Mouse (Mus musculus) mature B cell (primary cell): ENCODE data around the gene Tmem108.

Experiments
- in situ Hi-C: fragments of 300-500 bp; cut with MboI; formaldehyde crosslinking; loops from 2 replicates; pipeline ENCODE4 v1.14.3; 2019

The Tmem108 gene

DNA sequence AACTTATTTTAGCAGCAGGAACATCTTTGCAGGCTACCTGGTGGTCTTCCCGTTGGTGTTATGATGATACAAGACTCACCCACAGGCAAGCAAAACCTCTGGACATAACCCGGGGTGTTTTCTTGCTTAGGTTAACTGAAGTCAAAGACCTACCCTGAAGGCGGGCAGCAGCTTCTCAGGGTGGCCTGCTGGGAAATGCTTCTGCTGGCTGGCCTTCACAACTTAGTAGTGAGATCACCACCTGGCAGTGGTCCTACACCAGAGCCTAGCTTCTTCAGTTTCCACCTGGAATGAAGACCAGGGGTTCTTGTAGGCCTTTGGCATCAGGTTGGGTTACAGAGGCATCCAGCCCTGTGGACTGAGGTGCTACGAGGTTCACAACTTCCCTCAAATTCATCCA, 169.7 kb downstream of the Tmem108 start:
- in situ Hi-C loops, result no loop called here

DNA sequence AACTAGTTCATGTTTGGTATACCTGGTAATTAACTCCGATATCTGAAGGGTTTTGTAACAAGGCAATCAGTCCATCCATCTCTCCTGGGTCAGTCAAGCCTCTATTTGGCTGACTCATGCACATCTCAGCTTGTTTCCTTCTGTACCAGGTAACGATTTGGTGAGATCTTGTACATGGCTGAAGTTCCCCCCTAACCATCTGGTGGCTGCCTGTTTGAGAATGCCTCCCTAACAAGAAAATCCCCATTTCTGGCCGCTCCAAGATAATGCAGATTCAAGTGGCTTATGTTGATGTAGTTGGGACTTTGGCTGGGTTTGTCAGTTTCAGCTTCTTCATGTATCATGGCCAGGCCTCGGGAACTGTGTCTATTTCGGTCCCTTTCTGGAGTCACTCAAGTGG, 170.8 kb downstream of the Tmem108 start:
- in situ Hi-C loops, result no loop called here

DNA sequence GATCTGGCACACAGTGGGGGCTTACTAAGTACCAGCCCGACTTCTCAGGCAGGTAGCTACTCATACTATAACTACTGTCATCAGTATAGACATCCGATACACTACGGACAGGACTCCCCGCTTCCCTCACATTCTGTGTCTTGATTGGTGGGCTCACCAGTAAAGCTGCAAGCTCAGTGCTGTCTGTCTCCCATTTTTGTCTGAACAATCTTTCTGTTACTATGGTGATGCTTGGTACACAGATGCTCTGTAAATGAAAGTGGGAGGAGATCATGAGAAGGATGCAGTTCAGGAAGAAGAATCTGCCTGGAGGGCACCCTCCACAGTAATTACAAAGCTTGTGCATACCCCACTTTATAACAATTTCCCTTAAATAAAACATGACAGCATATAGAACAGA, 176.8 kb downstream of the Tmem108 start:
- in situ Hi-C loops, result no loop called here

- in situ Hi-C loops, result no loop called here
These were observed 179.2 kb downstream of the Tmem108 start for GRCm38 (mm10) chr9:103582249-103582961.

GRCm38 (mm10) chr9:103580621-103581020, 181.0 kb downstream of the Tmem108 start:
- in situ Hi-C loops, result no loop called here

- in situ Hi-C loops, result no loop called here
These were observed 181.5 kb downstream of the Tmem108 start for GRCm38 (mm10) chr9:103580186-103580585.

- in situ Hi-C loops, result no loop called here
These were observed 182.1 kb downstream of the Tmem108 start for GRCm38 (mm10) chr9:103579411-103580026.

DNA sequence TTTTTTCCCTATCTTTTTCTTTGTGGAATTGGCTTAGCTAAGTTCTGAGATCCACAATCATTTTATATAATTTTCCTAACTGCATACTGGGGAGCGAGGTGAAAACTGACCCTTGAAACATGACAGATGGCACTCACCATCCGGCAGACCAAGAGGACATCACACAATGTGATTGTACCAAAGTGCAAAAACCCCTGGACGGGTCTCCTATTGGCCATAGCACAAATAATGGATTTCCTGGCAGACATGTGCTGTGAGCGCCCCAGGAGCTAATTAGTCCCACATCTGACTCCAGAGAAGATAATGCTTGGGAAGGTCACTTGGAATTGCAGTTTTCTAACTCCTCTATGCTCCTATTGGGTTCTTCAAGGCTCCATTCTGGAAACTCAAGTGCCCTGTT, 183.9 kb downstream of the Tmem108 start:
- in situ Hi-C loops, result no loop called here

- in situ Hi-C loops, result no loop called here
These were observed 184.5 kb downstream of the Tmem108 start for GRCm38 (mm10) chr9:103577181-103577580.

- in situ Hi-C loops, result no loop called here
These were observed 185.7 kb downstream of the Tmem108 start for GRCm38 (mm10) chr9:103575901-103576300.

GRCm38 (mm10) chr9:103573994-103574750, 187.5 kb downstream of the Tmem108 start:
- in situ Hi-C loops, result no loop called here

DNA sequence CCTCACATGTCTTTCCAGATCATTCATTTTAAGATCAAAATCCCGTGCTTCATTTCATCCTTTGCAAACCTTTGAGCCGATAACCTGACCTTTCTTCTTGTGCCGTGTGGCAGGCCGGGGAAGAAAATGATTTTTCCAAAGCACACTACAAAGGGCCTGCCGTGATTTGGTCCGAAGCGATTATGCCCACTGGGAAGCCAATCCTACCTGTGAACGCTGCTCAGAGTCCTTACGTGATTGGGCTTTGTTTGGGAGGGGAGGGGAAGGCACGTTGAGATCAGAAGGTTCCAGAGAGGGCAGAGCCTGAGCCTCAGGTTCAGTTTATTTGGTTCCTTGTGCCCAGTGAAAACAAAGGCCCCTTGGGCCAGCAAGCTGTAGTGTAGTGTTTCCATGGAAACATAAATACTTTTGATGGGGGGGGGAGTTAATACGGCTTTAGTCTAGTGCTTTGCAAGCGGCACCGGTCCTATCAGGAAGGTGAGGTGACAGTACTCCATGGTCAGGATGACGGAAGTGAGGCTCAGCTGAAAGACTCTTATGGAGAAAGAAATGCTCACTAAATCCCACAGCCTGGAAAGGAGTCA, 191.4 kb downstream of the Tmem108 start:
- in situ Hi-C loops, result no loop called here

GRCm38 (mm10) chr9:103568983-103569382, 192.7 kb downstream of the Tmem108 start:
- in situ Hi-C loops, result no loop called here

- in situ Hi-C loops, result no loop called here
These were observed 196.5 kb downstream of the Tmem108 start for GRCm38 (mm10) chr9:103565186-103565585.

DNA sequence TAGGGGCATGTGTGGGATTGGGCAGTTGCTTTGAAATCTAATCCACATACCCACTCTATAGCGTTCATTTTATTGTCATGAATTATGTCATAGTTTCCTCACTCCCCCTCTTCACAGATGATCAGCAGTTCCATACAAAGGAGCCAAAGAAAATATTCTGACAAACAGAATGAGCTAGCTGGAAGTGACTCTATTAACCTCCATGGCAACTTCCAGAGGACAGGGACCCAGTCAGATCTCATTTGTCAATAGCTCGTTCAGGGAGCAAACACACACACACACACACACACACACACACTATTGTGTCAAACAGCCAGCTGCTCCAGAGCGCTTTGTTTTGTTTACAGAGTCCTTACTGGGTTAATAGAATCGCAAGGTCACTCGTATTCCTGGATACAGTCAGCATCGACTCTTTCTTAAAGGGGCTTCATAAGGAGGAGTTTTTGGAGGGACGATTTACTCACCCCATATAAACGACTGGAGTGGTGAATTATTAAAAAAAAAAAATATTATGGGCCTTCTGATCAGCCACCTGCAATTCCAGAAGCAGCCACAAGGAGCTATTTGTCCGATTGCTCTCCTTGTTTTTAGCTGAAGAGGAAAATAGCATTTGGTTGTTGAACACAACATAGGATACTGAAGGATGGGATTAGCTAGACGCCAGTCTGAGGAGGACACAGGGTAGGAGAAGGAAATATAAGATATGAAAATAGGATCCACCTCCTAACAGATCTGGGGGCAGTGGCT, 197.6 kb downstream of the Tmem108 start:
- in situ Hi-C loops, result no loop called here

- in situ Hi-C loops, result no loop called here
These were observed 199.6 kb downstream of the Tmem108 start for GRCm38 (mm10) chr9:103562063-103562462.

DNA sequence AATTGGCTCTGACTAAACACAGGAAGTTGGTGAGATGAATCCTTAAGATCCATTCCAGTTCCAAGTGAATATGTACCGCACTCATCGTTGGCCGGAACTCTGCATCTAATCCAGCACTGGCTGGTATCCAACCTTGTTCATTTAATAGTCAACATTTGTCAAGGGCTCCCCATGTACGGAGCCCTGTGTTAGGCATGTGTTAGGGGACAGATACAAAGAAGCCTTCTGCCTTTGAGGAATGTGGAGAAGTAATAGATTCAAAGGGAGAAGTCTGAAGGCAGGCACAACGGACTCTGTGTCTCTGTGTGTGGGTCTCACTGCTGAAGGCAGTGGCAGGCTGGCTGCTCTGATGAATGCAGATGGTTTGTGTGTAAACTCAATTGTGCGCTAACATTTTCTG, 202.9 kb downstream of the Tmem108 start:
- in situ Hi-C loops, result no loop called here

DNA sequence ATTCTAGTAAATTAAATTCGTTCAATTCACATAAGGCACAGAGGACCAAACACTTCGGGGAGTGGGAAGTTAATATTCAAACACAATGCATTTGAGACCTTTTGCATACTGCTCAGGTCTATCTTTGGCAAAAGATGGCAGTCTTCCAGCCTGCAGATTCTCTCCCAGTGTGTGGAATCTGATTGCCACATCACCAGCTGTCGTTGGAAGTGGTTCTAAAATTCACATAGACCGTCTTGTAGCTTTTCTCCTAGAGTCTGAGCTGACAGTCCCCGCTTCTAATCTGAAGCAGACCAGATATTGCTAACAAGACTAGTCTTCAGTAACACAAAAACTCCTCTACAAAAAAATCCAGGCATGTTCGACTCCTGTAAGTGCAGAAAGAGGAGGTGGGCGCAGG, 203.4 kb downstream of the Tmem108 start:
- in situ Hi-C loops, result no loop called here

DNA sequence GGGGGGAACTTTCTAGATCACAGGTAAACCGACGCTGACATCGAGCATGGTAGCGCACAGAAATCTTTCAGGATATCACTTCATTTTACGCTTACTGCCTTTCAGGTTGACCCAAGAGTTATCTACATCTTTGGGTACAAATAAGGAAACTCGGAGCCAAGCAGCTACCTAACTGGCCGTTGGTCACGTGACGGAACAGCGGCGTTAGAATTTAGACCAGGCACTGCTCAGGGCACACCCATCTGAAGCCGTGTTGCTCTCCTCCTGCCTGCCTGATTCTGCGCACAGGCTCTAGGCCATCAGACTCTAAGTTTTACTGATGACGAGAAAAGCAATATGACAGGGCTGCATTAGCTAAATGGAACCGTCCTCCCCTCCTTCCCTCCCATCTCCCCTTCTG, 204.6 kb downstream of the Tmem108 start:
- in situ Hi-C loops, result no loop called here

- in situ Hi-C loops, result no loop called here
These were observed 206.3 kb downstream of the Tmem108 start for GRCm38 (mm10) chr9:103555334-103555733.

GRCm38 (mm10) chr9:103550661-103551248, 210.9 kb downstream of the Tmem108 start:
- in situ Hi-C loops, result no loop called here

DNA sequence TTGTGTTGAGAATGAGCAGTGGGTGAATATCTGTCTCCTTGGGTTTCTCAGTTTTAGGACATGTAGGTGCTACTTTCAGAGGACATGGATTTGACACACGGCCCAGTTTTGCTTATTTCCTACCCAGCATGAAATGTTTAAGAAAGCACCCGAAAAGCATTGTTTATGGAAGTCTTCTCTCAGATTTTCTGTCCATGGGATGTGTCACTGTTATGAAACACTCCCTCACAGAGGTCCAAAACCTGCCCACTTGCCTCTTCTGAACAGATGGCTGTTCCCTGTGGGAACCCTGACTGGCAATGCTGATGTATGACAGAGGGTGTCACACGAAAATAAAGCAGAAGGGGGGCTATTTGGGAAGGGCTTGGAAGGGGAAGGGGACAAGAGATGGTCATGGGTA, 212.5 kb downstream of the Tmem108 start:
- in situ Hi-C loops, result no loop called here
